Mouse (Mus musculus): Measurements from ENCODE around the gene Dhx32.

- TF ChIP-seq CTCF (IDR thresholded peaks at IDR 0.05; ENCODE audit: borderline replicate concordance, insufficient read depth, low read depth, low read length) (no peak), POLR2A (IDR thresholded peaks at IDR 0.05; ENCODE audit: borderline replicate concordance, insufficient read depth, low read length) (no peak)
These were observed 6.5 kb downstream of the Dhx32 start for GRCm38 (mm10) chr7:133775796-133776625.
